Mouse (Mus musculus) hindbrain, embryonic 13.5 days (tissue): ENCODE data around the gene Slc5a6. TPM values are rescaled to one million over a fixed set of nuclear protein-coding genes. Genes with fewer than 3 reads are reported as not detected.
A peak's percentile ranks its signal among the peaks of the same experiment; 100 is the strongest.
"Not testable (repeated sequence)": the region's sequence is repeated elsewhere in the genome, so short reads cannot be mapped to it uniquely, and the experiment has no call there.

ENCODE experiments used
- ATAC-seq: fragments of 200-750 bp; cut with Nextera tagmentation; 2 replicates; pipeline ENCODE4 v1.8.0; 2017; ENCODE audit warnings: moderate TSS enrichment; ENCODE audit not compliant: low FRiP score
- H3K27ac ChIP-seq: fragments of 300-500 bp; sonication (generic); 2 replicates; pipeline ENCODE4 v1.5.1; 2015; ENCODE audit warnings: inconsistent platforms, mild to moderate bottlenecking, moderate library complexity
- H3K27me3 ChIP-seq: fragments of 300-500 bp; sonication (generic); 2 replicates; pipeline ENCODE4 v1.6.1; 2015; ENCODE audit warnings: mild to moderate bottlenecking, inconsistent platforms
- H3K36me3 ChIP-seq: fragments of 300-500 bp; sonication (generic); 2 replicates; pipeline ENCODE4 v1.6.1; 2015; ENCODE audit warnings: mild to moderate bottlenecking, inconsistent platforms
- H3K4me1 ChIP-seq: fragments of 300-500 bp; sonication (generic); replicated peaks from 2 replicates; pipeline ENCODE4 v1.6.1; 2015; ENCODE audit warnings: inconsistent platforms
- H3K4me2 ChIP-seq: fragments of 300-500 bp; sonication (generic); 2 replicates; pipeline ENCODE4 v1.6.1; 2015; ENCODE audit warnings: inconsistent platforms, mild to moderate bottlenecking, moderate library complexity
- H3K4me3 ChIP-seq: fragments of 300-500 bp; sonication (generic); 2 replicates; pipeline ENCODE4 v1.5.1; 2015; ENCODE audit warnings: mild to moderate bottlenecking, inconsistent platforms
- H3K9ac ChIP-seq: fragments of 300-500 bp; sonication (generic); 2 replicates; pipeline ENCODE4 v1.6.1; 2015; ENCODE audit warnings: mild to moderate bottlenecking, inconsistent platforms
- H3K9me3 ChIP-seq: fragments of 300-500 bp; sonication (generic); 2 replicates; pipeline ENCODE4 v1.6.1; 2016; ENCODE audit warnings: inconsistent platforms
- WGBS: fragments of 180-500 bp; shearing (Covaris S2); methylation state at CpG from one replicate; pipeline ENCODE4 v1.1.7; 2015; 5-methylcytosine and 5-hydroxymethylcytosine counted together
- polyA plus RNA-seq: library from polyadenylated mRNA; unstranded; fragments of >200 nt; fragmentation: Nextera tagmentation; extraction: Ambion mirVana; gene quantifications from 2 replicates; pipeline ENCODE4 v1.2.1, GENCODE M21; 2015

The Slc5a6 gene
- polyA plus RNA-seq, 1 experiment from 2014 or later: 18.1 TPM

GRCm38 (mm10) chr5:31023254-31023653 lies 25.5 kb downstream of the Slc5a6 start:
- no peak overlapping the region for H3K9ac ChIP-seq
- H3K27ac ChIP-seq: no peak overlapping the region
- no peak overlapping the region for H3K4me2 ChIP-seq
- H3K4me1 ChIP-seq: no peaks in the 10 kb centered on the region
- H3K27me3 ChIP-seq: no peaks in the 10 kb centered on the region
- H3K4me3 ChIP-seq: no peak overlapping the region
- no peaks in the 10 kb centered on the region for H3K9me3 ChIP-seq
- no peak for ATAC-seq
- 21% methylated on average over 4 of the region's 4 CpGs for WGBS
- H3K36me3 ChIP-seq: no peaks in the 10 kb centered on the region

- no peaks in the 10 kb centered on the region for H3K4me1 ChIP-seq
- no peak overlapping the region for H3K4me3 ChIP-seq
- H3K36me3 ChIP-seq: no peaks in the 10 kb centered on the region
- H3K27ac ChIP-seq: no peak overlapping the region
- ATAC-seq: no peak
- WGBS: 54% methylated on average over 1 of the region's 1 CpGs
- no peak overlapping the region for H3K4me2 ChIP-seq
- H3K9ac ChIP-seq: no peak overlapping the region
- no peaks in the 10 kb centered on the region for H3K9me3 ChIP-seq
- H3K27me3 ChIP-seq: no peaks in the 10 kb centered on the region
Observed at GRCm38 (mm10) chr5:31022690-31023089, 26.0 kb downstream of the Slc5a6 start.

- H3K4me2 ChIP-seq, H3K4me1 ChIP-seq: not testable (repeated sequence)
Observed at GRCm38 (mm10) chr5:31021790-31022189, 26.9 kb downstream of the Slc5a6 start.

GRCm38 (mm10) chr5:31015913-31016312 lies 32.8 kb downstream of the Slc5a6 start:
- no peaks in the 10 kb centered on the region for H3K36me3 ChIP-seq
- no peak overlapping the region for H3K4me3 ChIP-seq
- H3K4me2 ChIP-seq: no peak overlapping the region
- no peaks in the 10 kb centered on the region for H3K9me3 ChIP-seq
- H3K27ac ChIP-seq: no peak overlapping the region
- no peaks in the 10 kb centered on the region for H3K4me1 ChIP-seq
- no peak overlapping the region for H3K9ac ChIP-seq
- no peaks in the 10 kb centered on the region for H3K27me3 ChIP-seq
- WGBS: 85% methylated on average over 2 of the region's 2 CpGs
- ATAC-seq: no peak

More at GRCm38 (mm10) chr5:31021790-31022189, 26.9 kb downstream of the Slc5a6 start:
- H3K27me3 ChIP-seq, H3K9me3 ChIP-seq, H3K9ac ChIP-seq, H3K4me3 ChIP-seq, ATAC-seq, H3K36me3 ChIP-seq, H3K27ac ChIP-seq: not testable (repeated sequence)
- 85% methylated on average over 5 of the region's 5 CpGs for WGBS

- H3K4me1 ChIP-seq: no peaks in the 10 kb centered on the region
- H3K27me3 ChIP-seq: no peaks in the 10 kb centered on the region
- no peaks in the 10 kb centered on the region for H3K9me3 ChIP-seq
- no peak overlapping the region for H3K4me2 ChIP-seq
- H3K27ac ChIP-seq: no peak overlapping the region
- no peak overlapping the region for H3K4me3 ChIP-seq
- H3K36me3 ChIP-seq: no peaks in the 10 kb centered on the region
- 76% methylated on average over 3 of the region's 3 CpGs for WGBS
- no peak overlapping the region for H3K9ac ChIP-seq
- ATAC-seq: no peak
Observed at GRCm38 (mm10) chr5:31012737-31013136, 36.0 kb downstream of the Slc5a6 start.

- H3K4me1 ChIP-seq: 0 out of 2 replicates have a peak, but pooled peaks cover 2% of the 10 kb centered on the region
- 8% methylated on average over 5 of the region's 5 CpGs for WGBS
- no peak overlapping the region; the same call in 1 of the 2 replicates for H3K9ac ChIP-seq
- peak; percentile 77 for ATAC-seq
- no peaks in the 10 kb centered on the region for H3K9me3 ChIP-seq
- H3K4me3 ChIP-seq: no peak overlapping the region
- no peak overlapping the region for H3K4me2 ChIP-seq
- H3K27me3 ChIP-seq: no peaks in the 10 kb centered on the region
- no peak overlapping the region for H3K27ac ChIP-seq
- H3K36me3 ChIP-seq: no peaks in the 10 kb centered on the region
Observed at GRCm38 (mm10) chr5:31004184-31004583, 44.5 kb downstream of the Slc5a6 start.

- 80% methylated on average over 4 of the region's 4 CpGs for whole genome bisulfite sequencing
- ATAC-seq: no peak
- H3K9me3 ChIP-seq: no peaks in the 10 kb centered on the region
- no peak overlapping the region for H3K4me3 ChIP-seq
- no peaks in the 10 kb centered on the region for H3K27me3 ChIP-seq
- 0 out of 2 replicates have a peak, but pooled peaks cover 2% of the 10 kb centered on the region for H3K4me1 ChIP-seq
- no peak overlapping the region for H3K4me2 ChIP-seq
- H3K9ac ChIP-seq: no peak overlapping the region
- H3K27ac ChIP-seq: no peak overlapping the region
- no peaks in the 10 kb centered on the region for H3K36me3 ChIP-seq
Observed at GRCm38 (mm10) chr5:31001560-31001959, 47.2 kb downstream of the Slc5a6 start.

- no peaks in the 10 kb centered on the region for H3K9me3 ChIP-seq
- no peaks in the 10 kb centered on the region for H3K27me3 ChIP-seq
- no peak overlapping the region for H3K9ac ChIP-seq
- ATAC-seq: no peak
- H3K4me2 ChIP-seq: no peak overlapping the region
- 84% methylated on average over 2 of the region's 2 CpGs for WGBS
- no peak overlapping the region for H3K27ac ChIP-seq
- no peaks in the 10 kb centered on the region for H3K36me3 ChIP-seq
- no peak overlapping the region for H3K4me3 ChIP-seq
- 0 out of 2 replicates have a peak, but pooled peaks cover 2% of the 10 kb centered on the region for H3K4me1 ChIP-seq
Observed at GRCm38 (mm10) chr5:31000993-31001392, 47.7 kb downstream of the Slc5a6 start.

GRCm38 (mm10) chr5:31000122-31000521 lies 48.6 kb downstream of the Slc5a6 start:
- Histone ChIP-seq H3K4me2 (no peak overlapping the region), H3K36me3 (no peaks in the 10 kb centered on the region), H3K9ac (no peak overlapping the region), H3K27ac (no peak overlapping the region), H3K27me3 (no peaks in the 10 kb centered on the region), H3K9me3 (no peaks in the 10 kb centered on the region), H3K4me3 (no peak overlapping the region), H3K4me1 (0 out of 2 replicates have a peak, but pooled peaks cover 2% of the 10 kb centered on the region)
- ATAC-seq: no peak
- WGBS: 81% methylated on average over 7 of the region's 7 CpGs

GRCm38 (mm10) chr5:30999324-30999723 lies 49.4 kb downstream of the Slc5a6 start:
- H3K4me2 ChIP-seq: no peak overlapping the region
- 0 out of 2 replicates have a peak, but pooled peaks cover 2% of the 10 kb centered on the region for H3K4me1 ChIP-seq
- no peaks in the 10 kb centered on the region for H3K36me3 ChIP-seq
- H3K27ac ChIP-seq: no peak overlapping the region
- WGBS: 75% methylated on average over 5 of the region's 5 CpGs
- no peak for ATAC-seq
- H3K27me3 ChIP-seq: no peaks in the 10 kb centered on the region
- H3K4me3 ChIP-seq: no peak overlapping the region
- no peaks in the 10 kb centered on the region for H3K9me3 ChIP-seq
- no peak overlapping the region for H3K9ac ChIP-seq

- Histone ChIP-seq H3K36me3 (no peaks in the 10 kb centered on the region), H3K4me1 (no peaks in the 10 kb centered on the region), H3K4me3 (no peak overlapping the region), H3K27me3 (no peaks in the 10 kb centered on the region), H3K4me2 (no peak overlapping the region), H3K27ac (no peak overlapping the region), H3K9me3 (no peaks in the 10 kb centered on the region), H3K9ac (no peak overlapping the region)
- no peak for ATAC-seq
- WGBS: 22% methylated on average over 5 of the region's 5 CpGs
Observed at GRCm38 (mm10) chr5:30998306-30998705, 50.4 kb downstream of the Slc5a6 start.

- no peak for ATAC-seq
- Histone ChIP-seq H3K4me3 (no peak overlapping the region), H3K4me2 (no peak overlapping the region), H3K9ac (no peak overlapping the region), H3K4me1 (no peaks in the 10 kb centered on the region), H3K9me3 (no peaks in the 10 kb centered on the region), H3K36me3 (no peaks in the 10 kb centered on the region), H3K27ac (no peak overlapping the region), H3K27me3 (no peaks in the 10 kb centered on the region)
- 76% methylated on average over 11 of the region's 11 CpGs for WGBS
Observed at GRCm38 (mm10) chr5:30994910-30995635, 53.7 kb downstream of the Slc5a6 start.

GRCm38 (mm10) chr5:30994074-30994473 lies 54.6 kb downstream of the Slc5a6 start:
- H3K4me2 ChIP-seq: no peak overlapping the region
- WGBS: 69% methylated on average over 3 of the region's 3 CpGs
- no peaks in the 10 kb centered on the region for H3K36me3 ChIP-seq
- H3K4me1 ChIP-seq: no peaks in the 10 kb centered on the region
- no peaks in the 10 kb centered on the region for H3K9me3 ChIP-seq
- H3K9ac ChIP-seq: no peak overlapping the region
- H3K4me3 ChIP-seq: no peak overlapping the region
- no peak overlapping the region for H3K27ac ChIP-seq
- no peaks in the 10 kb centered on the region for H3K27me3 ChIP-seq
- no peak for ATAC-seq
